Mouse (Mus musculus) brain, embryonic 14.5 days (tissue): ENCODE data around the gene Tmem39a. TPM values are rescaled to one million over a fixed set of nuclear protein-coding genes. Genes with fewer than 3 reads are reported as not detected.

Source experiments
- DNase-seq: peaks from one replicate; pipeline ENCODE4 v3.0.0-alpha.2; 2011; ENCODE audit warnings: low read depth
- CTCF ChIP-seq: fragments of 200-500 bp; IDR thresholded peaks from 2 replicates; pipeline ENCODE4 v1.5.1; 2012; ENCODE audit warnings: inconsistent platforms, mild to moderate bottlenecking, moderate library complexity, borderline replicate concordance; ENCODE audit not compliant: insufficient read depth, insufficient read length; ENCODE audit errors: extremely low read depth
- POLR2A ChIP-seq: fragments of 200-500 bp; IDR thresholded peaks from 2 replicates; pipeline ENCODE4 v1.6.1; 2012; ENCODE audit warnings: mild to moderate bottlenecking, inconsistent platforms, borderline replicate concordance; ENCODE audit not compliant: poor library complexity, insufficient read depth, insufficient read length, severe bottlenecking; ENCODE audit errors: extremely low read depth
- polyA plus RNA-seq: library from polyadenylated mRNA; depleted of rRNA; stranded (reverse); fragments of >200 nt; gene quantifications from 2 replicates; pipeline ENCODE4 v1.2.3, GENCODE M21; 2012

The Tmem39a gene
- polyA plus RNA-seq, 1 experiment, result 86.0 TPM

DNA sequence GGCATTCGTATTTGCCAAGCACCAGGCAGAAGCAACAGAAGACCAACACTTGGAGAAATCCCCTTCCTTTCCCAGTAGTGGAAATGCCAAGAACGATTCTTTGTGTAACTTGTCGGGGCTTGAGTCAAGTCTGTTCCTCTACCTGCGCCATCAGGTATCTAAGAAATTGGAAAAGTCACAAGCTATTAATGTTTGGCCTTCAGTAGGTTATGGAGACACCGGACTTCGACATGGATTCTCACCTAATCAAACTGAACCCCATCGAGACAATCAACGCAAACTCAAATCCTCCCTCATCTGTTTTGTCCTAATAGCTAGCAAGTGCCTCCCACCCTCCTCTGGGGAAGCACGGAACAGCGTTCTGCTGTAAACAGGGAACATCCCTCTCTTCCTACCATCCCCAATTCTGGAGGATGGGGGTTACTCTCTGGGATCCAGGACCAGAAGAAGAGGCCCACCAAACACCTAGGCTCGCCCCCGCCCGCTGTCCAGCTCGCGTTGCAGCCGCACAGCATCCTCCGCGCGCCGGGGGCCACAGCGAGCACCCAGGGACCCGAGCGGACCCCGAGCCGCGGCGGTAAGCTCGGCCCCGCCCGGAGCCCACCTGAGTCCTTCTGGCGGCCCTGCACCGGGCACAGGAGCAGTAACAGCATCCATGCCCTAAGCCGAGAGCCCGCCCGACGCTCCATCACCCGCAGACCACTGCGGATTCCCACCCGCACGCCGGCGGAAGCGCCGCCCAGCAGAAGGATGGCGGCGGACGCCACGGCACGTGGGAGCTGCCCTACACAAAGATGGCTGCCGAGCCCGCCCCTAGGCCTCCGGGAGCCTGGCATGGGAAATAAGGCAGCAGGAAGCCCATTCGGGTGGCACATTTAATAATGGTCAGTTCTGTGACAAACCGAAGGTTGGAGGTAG, 8.8 kb upstream of the Tmem39a start, which contains the start of gene Poglut1:
Gene Poglut1 (minus strand): TSS at position 780 of the 918 bp plus-strand sequence.
- peak; percentile 92 for DNase-seq
- TF ChIP-seq POLR2A, result peak; percentile 96
- TF ChIP-seq CTCF, result no peak

DNA sequence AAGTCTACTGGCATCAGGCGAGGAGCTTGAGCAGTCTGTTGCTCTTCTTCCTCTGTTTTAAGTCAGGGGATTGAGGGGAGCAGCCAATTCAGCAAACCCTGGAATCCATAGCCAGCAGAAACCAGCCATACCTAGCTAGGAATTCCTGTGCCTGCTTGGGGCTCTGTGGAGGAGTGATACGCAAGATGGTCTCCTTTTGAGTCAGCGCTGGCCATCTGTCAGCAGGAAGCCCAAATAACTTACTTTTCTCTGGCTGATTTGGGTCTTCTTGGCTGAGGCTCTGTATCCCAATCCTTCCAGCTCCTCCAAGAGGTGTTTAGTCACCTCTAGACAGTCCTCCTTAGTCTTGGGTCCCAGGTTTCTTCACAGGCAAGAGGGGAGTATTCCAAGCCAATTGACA, 2.5 kb upstream of the Tmem39a start:
- DNase-seq, result no peak

GRCm38 (mm10) chr16:38562131-38562967, 3.9 kb downstream of the Tmem39a start:
- TF ChIP-seq POLR2A (peak; percentile 86), CTCF (no peak)
- peak; percentile 98 for DNase-seq

More for the DNA sequence above, 2.5 kb upstream of the Tmem39a start:
- TF ChIP-seq CTCF (no peak), POLR2A (no peak)

- no peak for DNase-seq
- TF ChIP-seq POLR2A, result no peak
- no peak for TF ChIP-seq CTCF
These were observed 4.5 kb downstream of the Tmem39a start for GRCm38 (mm10) chr16:38562968-38563327.

- TF ChIP-seq POLR2A, result no peak
- no peak for TF ChIP-seq CTCF
- DNase-seq, result no peak
These were observed 5.0 kb downstream of the Tmem39a start for GRCm38 (mm10) chr16:38563516-38563915.

- no peak for DNase-seq
- TF ChIP-seq CTCF (no peak), POLR2A (no peak)
These were observed 9.7 kb downstream of the Tmem39a start for GRCm38 (mm10) chr16:38568192-38568591.

DNA sequence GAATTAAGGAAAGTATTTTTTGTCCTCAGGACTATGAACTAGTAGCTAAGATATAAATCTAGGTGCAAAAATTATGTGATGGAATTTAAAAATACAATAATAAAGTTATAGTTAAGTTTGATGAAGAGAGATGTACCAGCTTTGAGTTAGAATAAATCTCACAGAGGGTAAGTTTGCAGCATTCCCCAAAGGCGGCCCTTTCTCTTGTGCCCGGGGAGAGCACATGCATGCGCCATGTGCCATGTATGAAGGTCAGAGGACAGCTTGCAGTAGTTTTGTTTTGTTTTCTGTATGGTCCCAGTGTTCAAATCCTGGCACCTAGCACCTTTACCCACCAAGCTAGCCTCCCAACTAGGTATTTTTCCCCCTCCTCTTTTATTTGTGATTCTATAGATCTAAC, 13.0 kb downstream of the Tmem39a start:
- no peak for DNase-seq
- no peak for TF ChIP-seq CTCF
- no peak for TF ChIP-seq POLR2A

GRCm38 (mm10) chr16:38584761-38585160, 26.3 kb downstream of the Tmem39a start:
- no peak for TF ChIP-seq CTCF
- no peak for TF ChIP-seq POLR2A
- no peak for DNase-seq

DNA sequence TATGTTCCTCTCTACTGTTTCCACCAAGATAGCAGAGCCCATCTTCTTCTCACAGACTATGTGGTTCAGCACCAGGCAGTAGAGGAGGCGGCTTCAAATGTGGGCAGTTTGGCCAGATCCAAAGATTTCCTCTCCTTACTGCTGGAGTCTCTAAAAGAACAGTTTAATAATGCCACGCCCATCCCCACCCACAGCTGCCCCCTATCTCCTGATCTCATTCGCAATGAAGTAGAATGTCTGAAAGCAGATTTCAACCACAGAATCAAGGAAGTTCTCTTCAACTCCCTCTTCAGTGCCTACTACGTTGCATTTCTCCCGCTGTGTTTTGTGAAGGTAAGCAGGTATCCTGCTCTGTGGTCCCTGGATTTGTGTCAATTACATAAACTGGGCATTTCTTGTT, 26.7 kb downstream of the Tmem39a start:
- TF ChIP-seq CTCF (no peak), POLR2A (no peak)
- DNase-seq, result no peak

DNA sequence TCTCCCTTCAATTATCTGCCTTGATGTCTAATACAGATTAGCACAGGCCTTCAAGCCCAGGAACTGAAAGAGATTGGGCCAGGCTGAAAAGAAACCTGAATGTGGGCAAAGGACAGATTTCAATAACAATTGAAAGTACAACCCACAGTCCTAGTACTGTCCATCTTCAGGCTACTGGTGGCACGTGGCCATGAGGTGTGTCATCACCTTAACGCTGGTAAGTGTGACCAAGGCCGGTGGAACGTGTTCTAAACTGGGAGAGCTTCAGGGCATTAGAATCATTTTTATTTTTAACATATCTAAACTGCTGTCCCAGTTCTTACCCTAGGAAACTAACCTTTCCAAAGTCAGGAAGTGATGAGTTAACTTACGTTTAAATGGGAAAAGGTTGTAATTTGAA, 28.7 kb downstream of the Tmem39a start:
- no peak for TF ChIP-seq CTCF
- no peak for TF ChIP-seq POLR2A
- DNase-seq, result no peak

- DNase-seq, result no peak
- TF ChIP-seq CTCF, result no peak
- TF ChIP-seq POLR2A, result no peak
These were observed 29.1 kb downstream of the Tmem39a start for GRCm38 (mm10) chr16:38587572-38587971.
